Mouse (Mus musculus) stomach, embryonic 14.5 days (tissue): ENCODE results near the gene Acap2. TPM values are rescaled to one million over a fixed set of nuclear protein-coding genes. Genes with fewer than 3 reads are reported as not detected.

Experiments used
- ATAC-seq: fragments of 200-750 bp; cut with Nextera tagmentation; 2 replicates; pipeline ENCODE4 v1.8.0; 2017; ENCODE audit warnings: low read depth, moderate TSS enrichment; ENCODE audit not compliant: insufficient number of reproducible peaks, insufficient read depth, low FRiP score
- H3K27ac ChIP-seq: fragments of 300-500 bp; sonication (generic); 2 replicates; pipeline ENCODE4 v1.5.1; 2014; ENCODE audit warnings: mild to moderate bottlenecking, low read length, moderate library complexity, mixed read lengths
- H3K27me3 ChIP-seq: fragments of 300-500 bp; sonication (generic); 2 replicates; pipeline ENCODE4 v1.6.1; 2014; ENCODE audit warnings: low read length, control low read depth, mixed read lengths; ENCODE audit not compliant: control insufficient read depth, insufficient read depth
- H3K36me3 ChIP-seq: fragments of 300-500 bp; sonication (generic); 2 replicates; pipeline ENCODE4 v1.6.1; 2014; ENCODE audit warnings: mild to moderate bottlenecking, control low read depth, low read length, moderate library complexity, mixed read lengths; ENCODE audit not compliant: control insufficient read depth, insufficient read depth
- H3K4me1 ChIP-seq: fragments of 300-500 bp; sonication (generic); 2 replicates; pipeline ENCODE4 v1.6.1; 2014; ENCODE audit warnings: low read length, control low read depth, mixed read lengths; ENCODE audit not compliant: control insufficient read depth, insufficient read depth
- H3K4me2 ChIP-seq: fragments of 300-500 bp; sonication (generic); replicated peaks from 2 replicates; pipeline ENCODE4 v1.6.1; 2014; ENCODE audit warnings: low read depth, low read length, control low read depth
- H3K4me3 ChIP-seq: fragments of 300-500 bp; sonication (generic); 2 replicates; pipeline ENCODE4 v1.5.1; 2014; ENCODE audit warnings: low read depth, low read length, control low read depth
- H3K9ac ChIP-seq: fragments of 300-500 bp; sonication (generic); replicated peaks from 2 replicates; pipeline ENCODE4 v1.6.1; 2014; ENCODE audit warnings: low read depth, mild to moderate bottlenecking, control low read depth, low read length, moderate library complexity, mixed read lengths
- H3K9me3 ChIP-seq: fragments of 300-500 bp; sonication (generic); 2 replicates; pipeline ENCODE4 v1.6.1; 2016; ENCODE audit warnings: low read depth, low read length, control low read depth; ENCODE audit not compliant: control insufficient read depth
- WGBS: fragments of 180-500 bp; shearing (Covaris S2); extraction: QIAGEN DNeasy Blood & Tissue Kit; methylation state at CpG from one replicate; pipeline ENCODE4 v1.1.7; 2014; 5-methylcytosine and 5-hydroxymethylcytosine counted together
- polyA plus RNA-seq: library from polyadenylated mRNA; unstranded; fragments of >200 nt; fragmentation: Nextera tagmentation; extraction: Ambion mirVana; gene quantifications from 2 replicates; pipeline ENCODE4 v1.2.1, GENCODE M21; 2014

The Acap2 gene
- polyA plus RNA-seq, 1 experiment from 2014 or later, result 24.9 TPM

GRCm38 (mm10) chr16:31059730-31060129, 141.3 kb downstream of the Acap2 start:
- H3K9me3 ChIP-seq, result no peaks in the 10 kb centered on the region
- H3K9ac ChIP-seq, result no peak overlapping the region
- H3K27me3 ChIP-seq, result no peaks in the 10 kb centered on the region
- WGBS, result 92% methylated on average over 4 of the region's 4 CpGs
- no peak for ATAC-seq
- no peak overlapping the region for H3K4me3 ChIP-seq
- H3K4me2 ChIP-seq, result no peak overlapping the region
- 0 out of 2 replicates have a peak, but pooled peaks cover 5% of the 10 kb centered on the region for H3K4me1 ChIP-seq
- H3K36me3 ChIP-seq, result no peaks in the 10 kb centered on the region
- no peak overlapping the region for H3K27ac ChIP-seq

GRCm38 (mm10) chr16:31052812-31053211, 148.2 kb downstream of the Acap2 start:
- H3K9ac ChIP-seq, result no peak overlapping the region
- ATAC-seq, result no peak
- no peak overlapping the region for H3K27ac ChIP-seq
- no peaks in the 10 kb centered on the region for H3K9me3 ChIP-seq
- no peak overlapping the region for H3K4me3 ChIP-seq
- no peak overlapping the region for H3K4me2 ChIP-seq
- H3K4me1 ChIP-seq, result no peaks in the 10 kb centered on the region; the same call in 1 of the 2 replicates
- WGBS, result 63% methylated on average over 6 of the region's 6 CpGs
- no peaks in the 10 kb centered on the region for H3K36me3 ChIP-seq
- no peaks in the 10 kb centered on the region for H3K27me3 ChIP-seq

GRCm38 (mm10) chr16:31052177-31052726, 148.8 kb downstream of the Acap2 start:
- Histone ChIP-seq H3K9me3 (no peaks in the 10 kb centered on the region), H3K27ac (no peak overlapping the region), H3K27me3 (no peaks in the 10 kb centered on the region), H3K9ac (no peak overlapping the region), H3K4me3 (no peak overlapping the region), H3K4me1 (no peaks in the 10 kb centered on the region; the same call in 1 of the 2 replicates), H3K36me3 (no peaks in the 10 kb centered on the region), H3K4me2 (no peak overlapping the region)
- no peak for ATAC-seq
- WGBS, result 67% methylated on average over 7 of the region's 7 CpGs

GRCm38 (mm10) chr16:31050701-31051100, 150.3 kb downstream of the Acap2 start:
- H3K36me3 ChIP-seq, result no peaks in the 10 kb centered on the region
- WGBS, result 81% methylated on average over 7 of the region's 7 CpGs

GRCm38 (mm10) chr16:31048194-31048593, 152.9 kb downstream of the Acap2 start:
- H3K9me3 ChIP-seq, result no peaks in the 10 kb centered on the region
- no peak overlapping the region for H3K27ac ChIP-seq
- no peak for ATAC-seq
- no peaks in the 10 kb centered on the region for H3K27me3 ChIP-seq
- peaks cover 9% of the 10 kb centered on the region for H3K4me1 ChIP-seq
- H3K4me3 ChIP-seq, result no peak overlapping the region
- no peak overlapping the region for H3K9ac ChIP-seq
- 80% methylated on average over 6 of the region's 6 CpGs for WGBS
- H3K4me2 ChIP-seq, result no peak overlapping the region
- H3K36me3 ChIP-seq, result no peaks in the 10 kb centered on the region

More at GRCm38 (mm10) chr16:31050701-31051100, 150.3 kb downstream of the Acap2 start:
- Histone ChIP-seq H3K9me3 (no peaks in the 10 kb centered on the region), H3K9ac (no peak overlapping the region), H3K4me1 (peaks cover 9% of the 10 kb centered on the region), H3K4me2 (no peak overlapping the region), H3K27me3 (no peaks in the 10 kb centered on the region), H3K4me3 (no peak overlapping the region), H3K27ac (no peak overlapping the region)
- ATAC-seq, result no peak

- Histone ChIP-seq H3K9ac (no peak overlapping the region), H3K4me2 (no peak overlapping the region), H3K36me3 (no peaks in the 10 kb centered on the region), H3K27me3 (no peaks in the 10 kb centered on the region), H3K27ac (no peak overlapping the region), H3K9me3 (no peaks in the 10 kb centered on the region), H3K4me1 (peaks cover 9% of the 10 kb centered on the region), H3K4me3 (no peak overlapping the region)
- no peak for ATAC-seq
- 75% methylated on average over 10 of the region's 10 CpGs for WGBS
Observed at GRCm38 (mm10) chr16:31047186-31047898, 153.7 kb downstream of the Acap2 start.

GRCm38 (mm10) chr16:31046217-31046659, 154.8 kb downstream of the Acap2 start:
- H3K27me3 ChIP-seq, result no peaks in the 10 kb centered on the region
- no peaks in the 10 kb centered on the region for H3K9me3 ChIP-seq
- peaks cover 9% of the 10 kb centered on the region for H3K4me1 ChIP-seq
- 38% methylated on average over 14 of the region's 14 CpGs for WGBS
- H3K4me2 ChIP-seq, result no peak overlapping the region
- no peak overlapping the region for H3K27ac ChIP-seq
- no peak overlapping the region for H3K9ac ChIP-seq
- no peaks in the 10 kb centered on the region for H3K36me3 ChIP-seq
- H3K4me3 ChIP-seq, result no peak overlapping the region
- ATAC-seq, result no peak

GRCm38 (mm10) chr16:31045211-31045610, 155.8 kb downstream of the Acap2 start:
- Histone ChIP-seq H3K36me3 (no peaks in the 10 kb centered on the region), H3K9me3 (no peaks in the 10 kb centered on the region), H3K4me3 (no peak overlapping the region), H3K27me3 (no peaks in the 10 kb centered on the region), H3K4me1 (peaks cover 10% of the 10 kb centered on the region), H3K4me2 (no peak overlapping the region), H3K9ac (no peak overlapping the region), H3K27ac (no peak overlapping the region)
- 64% methylated on average over 5 of the region's 5 CpGs for WGBS
- ATAC-seq, result no peak
